Mouse (Mus musculus) stomach, postnatal 0 days (tissue): ENCODE results near the gene Dusp14.

ENCODE experiments used
- CTCF ChIP-seq: IDR thresholded peaks from 2 replicates; pipeline ENCODE4 v1.5.1; 2016; ENCODE audit warnings: antibody characterized with exemption, low read depth, mild to moderate bottlenecking, moderate library complexity
- EP300 ChIP-seq: optimal IDR thresholded peaks from 2 replicates; pipeline ENCODE3; 2016; ENCODE audit warnings: antibody characterized with exemption

- TF ChIP-seq CTCF, result no peak
- TF ChIP-seq EP300, result no peak
Measured at GRCm38 (mm10) chr11:84104036-84104435, 35.0 kb upstream of the Dusp14 start.
